Mouse (Mus musculus): ENCODE measurements around the gene Tenm2. TPM values are rescaled to one million over a fixed set of nuclear protein-coding genes. Genes with fewer than 3 reads are reported as not detected.

The Tenm2 gene
- total RNA-seq, 2 experiments from 2014 or later, result 73.5 to 92.9 TPM

DNA sequence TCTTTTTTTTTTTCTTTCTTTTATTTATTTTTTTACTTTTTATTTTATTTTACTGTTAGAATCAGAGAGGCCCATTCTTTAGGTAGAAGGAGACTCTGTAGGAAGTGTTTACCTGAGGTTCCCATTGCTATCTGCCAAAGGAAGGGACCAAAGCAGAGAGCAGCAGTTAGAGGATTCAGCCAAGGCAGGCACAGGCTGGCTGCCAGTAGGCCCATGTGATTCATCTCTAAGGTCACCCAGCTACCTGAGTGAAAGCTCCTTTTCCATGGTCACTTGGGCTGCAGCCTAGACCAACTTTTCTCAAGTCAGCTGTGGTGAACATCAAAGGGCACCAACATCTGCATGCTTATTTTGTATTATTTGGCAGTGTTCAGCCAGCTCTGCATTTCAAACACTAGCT, 117.7 kb downstream of the Tenm2 start:
- no peak for DNase-seq (ENCODE audit: low spot score in 2 of 2)
- intact Hi-C loops (cut with DNase I), result no loop called here

DNA sequence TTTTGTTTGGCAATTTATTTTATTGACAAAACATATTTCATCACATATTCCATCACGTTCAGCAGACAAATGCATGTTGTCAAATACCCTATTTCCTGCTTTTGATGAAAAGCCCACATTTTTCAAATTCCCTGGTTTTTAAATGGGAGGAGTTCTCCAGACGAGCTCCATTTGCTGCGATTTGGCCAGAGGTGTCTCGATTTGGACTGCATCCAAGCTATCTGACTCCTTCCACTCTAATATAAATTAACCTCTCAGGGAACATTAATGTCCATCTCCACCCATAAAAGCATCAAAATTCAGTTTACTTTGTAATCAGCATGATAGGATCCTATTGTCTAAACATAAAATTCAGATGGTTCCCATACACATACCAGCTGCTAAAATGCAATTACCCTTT, 120.6 kb downstream of the Tenm2 start:
- intact Hi-C loops (cut with DNase I), result no loop called here
- DNase-seq (ENCODE audit: low spot score in 2 of 2), result no peak

DNA sequence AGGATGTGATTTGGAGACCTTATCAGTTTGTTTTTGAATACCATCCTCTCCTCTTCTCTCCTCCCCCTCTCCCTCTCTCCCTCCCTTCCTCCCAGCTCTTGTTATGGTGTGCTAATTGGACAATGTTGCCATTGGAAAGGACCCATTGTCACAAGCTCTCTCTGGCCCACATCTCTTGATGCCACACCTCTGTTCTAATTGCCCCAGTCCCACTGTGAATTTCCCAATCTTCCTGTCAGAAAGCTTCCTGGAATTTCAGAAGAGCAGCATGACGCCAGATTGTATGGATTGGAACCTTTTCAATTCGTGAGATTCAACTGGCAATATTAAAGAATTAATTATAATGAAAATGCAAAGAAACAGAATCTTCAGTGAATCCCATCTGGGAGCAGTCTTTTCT, 128.7 kb downstream of the Tenm2 start:
- DNase-seq (ENCODE audit: low spot score in 2 of 2), result no peak
- intact Hi-C loops (cut with DNase I), result no loop called here

- intact Hi-C loops (cut with DNase I), result no loop called here
- no peak for DNase-seq (ENCODE audit: low spot score in 2 of 2)
These were observed 156.4 kb downstream of the Tenm2 start for GRCm38 (mm10) chr11:37079403-37079802.

DNA sequence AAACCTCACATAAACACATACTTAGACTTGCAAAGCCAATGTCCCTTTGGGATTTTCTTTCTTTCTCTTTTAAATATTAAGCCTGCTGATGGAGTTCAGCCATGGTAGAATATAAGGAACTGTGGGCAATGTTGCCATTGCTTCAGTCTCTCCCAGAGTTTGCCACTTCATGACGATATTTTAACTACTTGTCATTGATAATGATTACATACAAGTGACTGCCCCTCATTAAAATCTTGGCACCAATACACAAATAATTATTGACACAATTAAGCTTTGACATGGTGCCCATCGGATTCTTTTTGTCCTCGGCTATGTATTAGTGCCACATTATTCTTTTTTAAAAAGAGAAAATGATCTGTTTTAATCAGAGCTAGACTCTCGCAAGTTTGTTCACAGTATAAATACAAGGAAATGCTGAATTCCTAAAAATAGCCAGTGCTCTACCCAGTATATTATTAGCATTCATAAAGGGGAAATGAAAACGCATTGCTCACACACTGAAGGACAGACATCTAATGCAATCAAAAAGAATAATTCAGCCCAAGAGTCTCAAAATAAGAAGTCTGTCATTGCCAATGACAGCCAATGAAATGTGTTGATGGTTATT, 158.7 kb downstream of the Tenm2 start:
- intact Hi-C loops (cut with DNase I), result no loop called here
- no peak for DNase-seq (ENCODE audit: low spot score in 2 of 2)

- intact Hi-C loops (cut with DNase I), result no loop called here
- peak in 1 of 2 experiments; percentile 21 for DNase-seq (ENCODE audit: low spot score in 2 of 2)
These were observed 160.4 kb downstream of the Tenm2 start for GRCm38 (mm10) chr11:37075349-37075748.

GRCm38 (mm10) chr11:37065459-37065858, 170.3 kb downstream of the Tenm2 start:
- intact Hi-C loops (cut with DNase I), result no loop called here
- DNase-seq (ENCODE audit: low spot score in 2 of 2), result no peak

DNA sequence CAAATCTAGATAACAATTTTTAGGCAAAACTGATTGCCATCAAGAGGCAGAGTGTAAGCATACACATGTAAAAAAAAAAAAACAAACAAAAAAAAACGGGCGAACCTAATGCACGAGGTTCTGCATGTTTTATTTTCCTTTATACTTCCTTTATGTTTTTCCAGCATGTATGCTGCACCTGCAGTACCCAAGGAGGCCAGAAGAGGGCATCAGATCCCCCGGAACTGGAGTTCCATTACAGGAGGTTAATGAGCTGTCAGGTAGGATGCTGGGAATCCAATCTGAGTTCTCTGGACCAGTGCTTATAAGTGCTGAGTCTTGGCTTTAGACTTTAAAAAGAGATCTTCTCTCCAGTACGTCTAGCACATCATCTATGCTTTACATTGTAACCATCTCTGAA, 189.1 kb downstream of the Tenm2 start:
- intact Hi-C loops (cut with DNase I), result no loop called here
- DNase-seq (ENCODE audit: low spot score in 2 of 2), result no peak

GRCm38 (mm10) chr11:37041259-37041658, 194.5 kb downstream of the Tenm2 start:
- DNase-seq (ENCODE audit: low spot score in 2 of 2), result no peak
- intact Hi-C loops (cut with DNase I), result no loop called here

DNA sequence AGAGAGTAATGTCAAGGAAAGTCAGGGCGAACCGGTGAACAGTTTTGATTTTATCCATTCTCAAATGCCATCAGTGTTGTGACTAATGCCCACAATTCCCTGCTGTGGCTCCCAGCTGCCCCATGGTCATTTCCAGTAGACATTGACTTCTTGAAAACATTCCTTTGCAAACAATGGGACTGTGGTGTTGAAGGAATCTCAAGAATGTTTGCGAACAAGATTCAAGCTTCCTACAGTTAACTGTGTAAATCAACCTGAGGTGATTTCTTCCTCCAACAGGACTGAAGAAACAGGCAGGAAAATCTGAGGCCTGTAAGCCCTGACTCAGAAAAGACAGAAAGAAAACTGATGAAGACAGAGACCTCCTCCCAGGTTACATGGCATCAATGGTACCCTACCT, 196.5 kb downstream of the Tenm2 start:
- no peak for DNase-seq (ENCODE audit: low spot score in 2 of 2)
- intact Hi-C loops (cut with DNase I), result no loop called here

DNA sequence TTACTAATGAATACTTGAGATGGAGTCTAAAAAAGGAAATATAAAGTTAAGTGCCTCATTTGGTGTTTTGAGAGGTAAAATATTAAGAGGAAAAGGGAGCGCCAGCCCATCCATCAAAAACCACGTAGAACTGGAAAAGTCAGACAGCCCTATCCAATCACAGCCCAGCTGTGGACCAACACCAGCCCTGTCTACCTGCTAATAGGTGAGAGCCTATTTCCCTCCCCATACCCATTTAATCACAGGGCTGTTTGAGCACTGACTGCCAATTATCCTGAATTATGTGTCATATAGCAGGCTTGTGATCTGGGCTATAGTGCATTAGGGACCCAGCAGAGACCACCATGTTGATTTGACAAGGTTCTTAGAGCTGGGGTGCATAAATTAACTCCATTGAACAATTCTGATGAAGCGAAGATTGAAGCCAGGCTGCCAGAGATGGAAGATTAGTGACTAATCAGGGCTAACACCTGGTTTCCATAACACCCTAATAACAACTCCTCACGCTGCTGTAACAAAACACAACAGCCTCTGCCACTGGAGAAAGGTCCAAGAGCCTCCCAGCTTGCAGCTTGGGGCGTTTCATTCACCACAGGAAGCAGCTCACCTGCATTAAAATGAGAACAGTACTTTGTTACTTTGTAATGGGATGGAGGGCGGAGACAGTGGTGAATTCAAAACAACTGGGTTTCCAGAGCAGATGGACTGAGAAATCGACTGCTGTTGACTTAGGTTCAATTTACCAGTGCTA, 204.3 kb downstream of the Tenm2 start:
- no peak for DNase-seq (ENCODE audit: low spot score in 2 of 2)
- intact Hi-C loops (cut with DNase I), result no loop called here

DNA sequence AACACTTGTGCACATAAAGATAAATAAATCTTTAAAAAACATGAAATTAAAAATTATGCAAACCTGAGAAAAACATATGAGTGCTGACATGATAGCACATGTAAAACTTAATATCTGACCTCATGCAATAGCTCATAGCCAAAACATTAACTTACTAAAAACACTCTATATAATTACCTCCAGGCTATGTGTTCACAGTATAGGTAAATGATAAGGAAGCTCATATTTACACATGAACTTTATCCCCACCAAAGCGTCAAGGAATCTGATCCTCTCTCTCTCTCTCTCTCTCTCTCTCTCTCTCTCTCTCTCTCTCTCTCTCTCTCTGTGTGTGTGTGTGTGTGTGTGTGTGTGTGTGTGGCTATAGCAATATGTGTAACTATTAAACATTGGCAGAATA, 223.9 kb downstream of the Tenm2 start:
- DNase-seq (ENCODE audit: low spot score in 2 of 2), result no peak
- intact Hi-C loops (cut with DNase I), result no loop called here

GRCm38 (mm10) chr11:37009243-37009642, 226.5 kb downstream of the Tenm2 start:
- intact Hi-C loops (cut with DNase I), result no loop called here

GRCm38 (mm10) chr11:36997668-36998067, 238.1 kb downstream of the Tenm2 start:
- DNase-seq (ENCODE audit: low spot score in 2 of 2), result no peak
- intact Hi-C loops (cut with DNase I), result no loop called here

More at GRCm38 (mm10) chr11:37009243-37009642, 226.5 kb downstream of the Tenm2 start:
- DNase-seq (ENCODE audit: low spot score in 2 of 2), result no peak

DNA sequence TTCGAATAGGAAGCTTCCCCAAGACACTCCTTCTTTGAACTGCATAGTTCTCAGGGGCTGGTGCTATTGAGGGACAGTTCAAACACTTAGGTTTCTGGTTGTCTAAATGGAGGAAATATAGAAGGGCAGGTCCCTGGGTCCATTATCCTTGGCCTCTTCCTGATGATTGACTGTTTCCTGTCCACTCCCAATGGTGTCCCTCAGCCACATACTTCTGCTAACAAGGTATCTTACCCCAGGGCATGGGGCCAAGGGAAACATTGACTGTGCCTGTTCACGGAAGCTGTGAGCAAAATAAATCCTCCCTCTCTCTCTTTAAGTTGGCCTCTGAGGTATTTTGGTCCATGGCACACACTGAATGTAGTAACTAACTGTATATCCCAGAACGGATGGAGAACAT, 244.9 kb downstream of the Tenm2 start:
- no peak for DNase-seq (ENCODE audit: low spot score in 2 of 2)
- intact Hi-C loops (cut with DNase I), result no loop called here

DNA sequence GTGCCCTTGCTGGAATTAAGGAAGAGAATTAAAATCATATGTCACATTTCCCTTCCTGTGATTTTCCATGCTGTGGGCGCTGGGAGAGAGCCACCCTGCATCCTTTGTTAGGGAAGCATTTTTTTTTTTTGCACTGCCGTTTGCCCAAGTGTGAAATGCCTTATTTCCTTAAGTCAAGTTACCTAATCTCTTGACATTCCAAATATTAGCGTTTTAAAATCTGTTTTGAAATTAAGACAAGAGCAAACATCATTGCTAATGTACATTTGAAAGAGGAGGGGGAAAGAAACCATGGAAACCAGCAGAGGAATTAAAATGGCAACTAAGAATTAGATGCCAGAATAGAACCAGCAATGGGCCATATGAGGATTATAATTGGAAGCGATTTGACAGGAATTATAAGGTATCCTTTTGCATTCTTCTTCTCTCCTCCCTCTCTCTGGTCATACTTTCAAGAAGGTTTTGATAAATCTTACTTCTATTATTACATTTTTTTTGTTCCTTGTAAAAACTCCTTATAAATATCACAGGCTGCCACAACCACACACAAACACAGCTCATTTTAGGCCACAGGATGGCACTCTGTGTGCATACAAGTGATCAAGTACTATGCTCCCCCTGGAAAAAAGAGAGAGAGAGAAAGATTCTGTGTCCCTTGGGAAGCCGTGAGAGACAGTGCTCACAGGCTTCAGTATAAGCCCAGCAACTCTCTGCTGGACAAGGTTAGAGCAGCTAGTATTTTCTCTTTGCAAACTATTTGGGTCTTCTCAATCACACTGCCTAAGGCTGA, 246.8 kb downstream of the Tenm2 start:
- DNase-seq (ENCODE audit: low spot score in 2 of 2), result peak; percentile 37 to 65
- intact Hi-C loops (cut with DNase I), result loop anchor here (5.0 kb wide), 1 partner anchor 198 kb away; no protein-coding TSS in a partner anchor

- DNase-seq (ENCODE audit: low spot score in 2 of 2), result no peak
- intact Hi-C loops (cut with DNase I), result no loop called here
These were observed 261.6 kb downstream of the Tenm2 start for GRCm38 (mm10) chr11:36974142-36974541.

GRCm38 (mm10) chr11:36958102-36958501, 277.7 kb downstream of the Tenm2 start:
- intact Hi-C loops (cut with DNase I), result no loop called here
- no peak for DNase-seq (ENCODE audit: low spot score in 2 of 2)

DNA sequence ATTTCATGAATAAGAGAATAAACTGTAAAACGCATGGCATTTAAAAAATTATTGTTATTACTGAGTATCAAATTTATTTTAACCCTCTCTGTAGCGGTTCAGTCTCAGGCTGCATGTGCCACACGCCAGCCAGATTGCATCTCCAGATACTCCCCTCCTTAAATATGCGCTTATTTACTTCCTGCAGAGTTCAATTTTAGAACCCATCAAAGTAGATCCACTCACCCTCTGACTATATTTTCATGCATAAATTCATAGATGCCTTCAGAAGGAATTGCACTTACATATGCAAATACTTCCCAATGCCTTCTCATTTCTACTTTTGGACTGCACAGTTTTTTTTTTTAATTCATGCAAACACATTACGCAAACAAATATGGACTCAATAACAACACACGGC, 294.3 kb downstream of the Tenm2 start:
- no peak for DNase-seq (ENCODE audit: low spot score in 2 of 2)
- intact Hi-C loops (cut with DNase I), result no loop called here

GRCm38 (mm10) chr11:36940557-36941110, 295.1 kb downstream of the Tenm2 start:
- intact Hi-C loops (cut with DNase I), result no loop called here
- no peak for DNase-seq (ENCODE audit: low spot score in 2 of 2)
